Mouse (Mus musculus): ENCODE data around the gene Pold2. TPM values are rescaled to one million over a fixed set of nuclear protein-coding genes. Genes with fewer than 3 reads are reported as not detected.

Pold2 gene
- 82.9 and 84.1 TPM in 2 replicates for polyA plus RNA-seq (2012; rRNA removed)

DNA sequence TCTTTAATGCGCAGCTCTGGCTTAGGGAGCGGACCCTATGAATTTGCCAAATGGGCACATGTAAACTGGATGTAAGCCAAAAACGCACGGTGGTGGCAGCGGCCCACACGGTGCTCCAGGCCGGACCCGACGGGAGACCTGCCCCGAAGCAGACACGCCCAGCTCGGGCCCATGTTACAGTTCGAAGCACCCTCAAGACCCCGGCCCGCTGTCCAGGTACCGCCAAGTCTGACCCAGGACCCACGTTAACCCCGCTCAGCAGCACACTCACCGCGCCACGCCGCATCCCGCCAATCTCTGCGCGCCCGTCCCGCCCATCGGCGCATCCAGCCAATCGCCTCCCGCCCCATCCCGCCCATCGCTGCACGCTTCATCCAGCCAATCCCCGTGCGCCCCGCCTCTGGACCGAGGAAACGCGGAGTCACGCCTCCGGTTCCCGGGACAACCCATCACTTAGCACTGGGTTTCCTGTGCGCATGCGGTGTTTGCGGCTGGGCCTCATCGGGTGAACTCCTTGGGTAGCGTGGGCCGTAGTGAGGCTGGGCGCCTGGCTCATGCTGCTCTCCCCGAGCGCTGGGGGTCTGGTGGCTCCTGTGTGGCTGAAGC lies at the start of gene Pold2:
Pold2 (minus strand) TSS at position 372 of the 606 bp plus-strand sequence.

DNA sequence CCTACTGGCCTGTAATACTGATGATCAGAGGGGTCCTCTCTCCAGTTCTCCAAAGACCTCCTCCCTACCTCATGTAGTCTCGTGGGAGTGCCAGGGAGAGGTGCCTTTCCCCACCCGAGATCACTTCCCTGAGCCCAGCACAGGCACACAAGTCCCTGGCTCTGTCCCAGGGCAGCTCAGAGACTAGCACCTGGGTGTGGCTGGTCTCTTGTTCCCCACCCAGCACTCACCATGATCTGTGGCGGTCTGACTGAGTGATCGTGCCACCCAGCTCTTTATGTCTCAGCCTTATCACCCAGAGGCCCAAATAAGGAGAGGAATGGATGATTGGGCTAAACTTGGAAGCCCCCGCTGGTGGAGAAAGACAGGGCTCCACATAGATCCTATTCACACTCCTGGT lies 20.4 kb upstream of the Pold2 start, which contains the start of gene Myl7:
Myl7 (minus strand) TSS at position 252 of the 400 bp plus-strand sequence.

DNA sequence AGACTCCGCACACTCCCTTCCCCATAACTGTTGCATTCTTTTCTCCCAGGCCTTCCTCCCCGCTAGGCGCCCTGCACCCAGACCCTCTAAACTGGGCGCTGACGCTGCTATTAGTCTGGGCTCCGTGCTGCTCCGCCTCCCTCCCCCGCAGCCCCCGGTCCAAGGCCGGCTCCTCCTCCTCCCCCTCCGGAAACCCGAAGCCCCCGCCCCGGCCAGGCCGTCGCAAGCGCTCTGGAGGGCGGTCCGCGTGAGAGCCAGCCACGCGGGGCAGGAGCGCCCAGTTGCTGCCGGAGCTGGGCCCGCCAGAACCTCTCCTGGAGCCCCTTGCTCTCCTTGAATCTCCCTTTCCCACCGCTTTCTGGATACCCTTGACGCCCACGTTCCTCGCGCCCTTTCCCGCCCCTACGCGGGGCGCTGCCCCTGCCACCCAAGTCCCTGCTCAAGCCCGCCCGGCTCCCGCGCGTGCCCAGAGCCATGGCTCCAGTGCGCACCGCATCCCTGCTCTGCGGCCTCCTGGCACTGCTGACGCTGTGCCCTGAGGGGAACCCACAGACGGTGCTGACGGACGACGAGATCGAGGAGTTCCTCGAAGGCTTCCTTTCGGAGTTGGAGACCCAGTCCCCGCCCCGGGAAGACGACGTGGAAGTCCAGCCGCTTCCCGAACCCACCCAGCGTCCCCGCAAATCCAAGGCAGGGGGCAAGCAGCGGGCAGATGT lies 16.3 kb downstream of the Pold2 start, which contains the start of gene Aebp1:
Aebp1 (plus strand) TSS at position 270 of the 716 bp plus-strand sequence.

DNA sequence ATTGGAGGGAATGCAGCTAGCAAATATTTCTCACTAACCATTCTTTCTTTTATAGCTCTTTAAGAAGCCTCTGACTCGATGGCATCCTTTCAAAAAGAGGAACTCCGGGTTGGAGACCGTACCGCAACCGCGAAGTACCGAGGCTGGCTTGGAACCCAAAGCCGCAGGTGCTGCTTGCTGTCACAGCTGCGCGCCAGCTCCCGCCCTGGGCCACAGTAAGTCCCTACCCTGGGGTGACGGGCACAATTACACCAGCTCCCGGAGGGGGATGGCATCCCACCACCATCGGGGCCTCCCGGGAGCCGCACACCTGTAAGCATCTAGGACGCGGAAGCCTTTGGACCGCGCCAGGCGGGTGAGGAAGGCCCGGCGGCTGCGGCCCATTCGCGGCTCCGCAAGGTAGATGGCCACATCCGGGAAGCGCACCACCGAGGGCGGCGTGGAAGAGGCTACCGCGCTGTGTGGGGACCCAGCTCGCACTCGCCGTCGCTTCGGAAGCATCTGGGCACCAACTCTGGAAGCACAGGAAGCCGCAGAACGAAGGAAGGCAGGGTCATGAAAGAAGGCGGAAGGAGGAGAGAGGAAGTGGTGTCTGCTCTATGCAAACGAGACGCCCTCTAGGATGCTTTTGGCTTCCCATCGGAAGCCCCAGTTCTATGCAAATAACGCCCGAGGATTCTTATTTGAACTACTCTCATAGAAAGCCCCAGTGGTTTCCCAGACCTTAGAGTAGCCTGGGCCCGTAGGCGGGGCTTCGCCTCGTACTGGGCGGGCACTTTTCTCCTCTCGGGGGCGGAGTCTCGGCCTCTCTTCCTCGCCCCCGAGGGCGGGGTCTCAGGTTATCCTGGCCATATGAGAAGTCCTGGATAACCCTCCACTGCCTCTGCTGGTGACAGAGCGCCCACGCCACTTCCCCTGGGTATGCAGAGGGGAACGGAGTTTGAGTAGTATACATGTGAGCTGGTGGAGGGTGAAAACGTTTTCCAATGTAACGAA lies 40.5 kb downstream of the Pold2 start, which contains the start of gene Polm:
Polm (minus strand) TSS at position 766 of the 996 bp plus-strand sequence.

Other genes starting within 250 kb of the Pold2 start
- 283 and 587 TPM in 2 replicates for gene Mrps24, start 162.6 kb downstream of the Pold2 start, polyA plus RNA-seq (2012; rRNA removed)
- gene Urgcp, start 115.9 kb downstream of the Pold2 start, polyA plus RNA-seq (2012; rRNA removed) = 8.8 and 9.2 TPM in 2 replicates
- gene Dbnl, start 89.8 kb downstream of the Pold2 start, polyA plus RNA-seq (2012; rRNA removed) = 46.6 and 46.7 TPM in 2 replicates
- 10.2 and 10.5 TPM in 2 replicates for gene Pgam2, start 74.6 kb downstream of the Pold2 start, polyA plus RNA-seq (2012; rRNA removed)
- gene Polm, start 40.3 kb downstream of the Pold2 start, polyA plus RNA-seq (2012; rRNA removed) = 24.3 and 24.6 TPM in 2 replicates
- gene Aebp1, start 16.3 kb downstream of the Pold2 start, polyA plus RNA-seq (2012; rRNA removed) = 26.3 and 26.5 TPM in 2 replicates
- 4.4 and 4.5 TPM in 2 replicates for gene Myl7, start 20.5 kb upstream of the Pold2 start, polyA plus RNA-seq (2012; rRNA removed)
- 0.31 and 0.57 TPM in 2 replicates for gene Gck, start 71.8 kb upstream of the Pold2 start, polyA plus RNA-seq (2012; rRNA removed)
- 31.5 and 33.7 TPM in 2 replicates for gene Ykt6, start 77.4 kb upstream of the Pold2 start, polyA plus RNA-seq (2012; rRNA removed)
- 1.9 and 4.0 TPM in 2 replicates for gene Camk2b, start 188.1 kb upstream of the Pold2 start, polyA plus RNA-seq (2012; rRNA removed)